Mouse (Mus musculus) testis, postnatal 14 days (tissue): ENCODE results near the gene Misp.

Experiments used
- DNase-seq: peaks from one replicate; pipeline ENCODE4 v3.0.0; 2021; ENCODE audit warnings: low spot score

The Misp gene

GRCm38 (mm10) chr10:79873715-79874289 lies 53.0 kb downstream of the Misp start:
- no peak for DNase-seq

GRCm38 (mm10) chr10:79874290-79874862 lies 53.6 kb downstream of the Misp start, which contains the start of the genes Prtn3 and Plppr3:
TSS of gene Prtn3 (plus strand) at chr10:79874476.
TSS of gene Plppr3 (minus strand) at chr10:79874634.
- no peak for DNase-seq

GRCm38 (mm10) chr10:79877174-79877573 lies 56.4 kb downstream of the Misp start:
- no peak for DNase-seq

- DNase-seq, result no peak
Observed at GRCm38 (mm10) chr10:79877757-79878156, 57.0 kb downstream of the Misp start.

GRCm38 (mm10) chr10:79879527-79879926 lies 58.7 kb downstream of the Misp start:
- DNase-seq, result no peak
